Mouse (Mus musculus) induced T-regulatory cell, adult 2 months (primary cell): ENCODE results near the gene Vmn1r77.
"Not testable (repeated sequence)": the region's sequence is repeated elsewhere in the genome, so short reads cannot be mapped to it uniquely, and the experiment has no call there.

Source experiments
- DNase-seq: peaks from one replicate; pipeline ENCODE4 v3.0.0-alpha.2; 2012; ENCODE audit warnings: low read depth

Gene Vmn1r77

GRCm38 (mm10) chr7:12036452-12036851 lies at the start of gene Vmn1r77:
TSS of gene Vmn1r77 (plus strand) at chr7:12036752.
- DNase-seq: not testable (repeated sequence)

DNA sequence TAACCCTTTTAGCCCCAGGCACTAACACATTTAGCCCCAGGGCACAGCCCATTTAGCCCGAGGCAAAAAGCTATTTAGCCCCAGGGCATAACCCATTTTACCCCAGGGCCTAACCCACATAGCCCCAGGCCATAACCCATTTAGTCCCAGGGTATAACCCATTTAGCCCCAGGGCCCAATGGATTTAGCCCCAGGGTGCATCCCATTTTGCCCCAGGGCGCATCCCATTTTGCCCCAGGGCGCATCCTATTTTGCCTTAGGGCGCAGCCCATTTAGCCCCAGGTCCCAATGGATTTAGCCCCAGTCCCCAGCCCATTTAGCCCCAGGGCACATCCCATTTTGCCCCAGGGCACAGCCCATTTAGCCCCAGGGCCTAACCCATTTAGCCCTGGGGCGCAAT lies 25.1 kb upstream of the Vmn1r77 start:
- DNase-seq: not testable (repeated sequence)

- not testable (repeated sequence) for DNase-seq
Measured at GRCm38 (mm10) chr7:12012392-12012791, 24.2 kb upstream of the Vmn1r77 start.

DNA sequence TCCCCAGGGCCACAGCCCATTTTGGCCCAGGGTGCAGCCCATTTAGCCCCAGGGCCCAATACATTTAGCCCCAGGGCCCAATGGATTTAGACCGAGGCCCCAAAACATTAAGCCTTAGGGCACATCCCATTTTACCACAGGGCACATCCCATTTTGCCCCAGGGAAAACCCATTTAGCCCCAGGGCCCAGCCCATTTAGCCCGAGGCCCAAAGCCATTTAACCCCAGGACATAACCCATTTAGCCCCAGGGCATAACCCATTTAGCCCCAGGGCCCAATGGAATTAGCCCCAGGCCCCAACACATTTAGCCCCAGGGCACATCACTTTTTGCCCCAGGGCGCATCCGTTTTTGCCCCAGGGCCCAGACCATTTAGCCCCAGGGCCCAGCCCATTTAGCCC lies 23.4 kb upstream of the Vmn1r77 start:
- peak; percentile 5 for DNase-seq

GRCm38 (mm10) chr7:12017829-12018228 lies 18.7 kb upstream of the Vmn1r77 start:
- not testable (repeated sequence) for DNase-seq

DNA sequence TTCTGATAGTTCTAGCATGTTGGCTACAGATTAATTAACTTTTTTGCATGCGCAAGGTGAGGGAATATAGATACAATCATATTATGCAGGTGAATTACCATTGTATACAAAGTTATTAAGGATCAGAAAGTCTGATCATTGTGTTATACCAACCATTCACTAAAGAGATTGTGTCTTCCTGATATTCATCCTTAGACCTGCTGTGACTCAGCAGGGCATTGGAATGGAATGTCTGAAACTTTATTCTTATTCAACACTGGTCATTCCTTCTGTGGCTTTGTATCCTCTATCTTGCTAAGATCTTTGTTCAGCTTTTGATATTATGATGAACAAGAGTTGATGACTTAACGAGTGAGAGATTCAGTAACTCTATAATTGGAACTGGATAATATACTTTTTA lies 4.1 kb downstream of the Vmn1r77 start:
- no peak for DNase-seq
